Mouse (Mus musculus) forebrain, embryonic 16.5 days (tissue): ENCODE data around the gene Cd5l. TPM values are rescaled to one million over a fixed set of nuclear protein-coding genes. Genes with fewer than 3 reads are reported as not detected.
"Not testable (repeated sequence)": the region's sequence is repeated elsewhere in the genome, so short reads cannot be mapped to it uniquely, and the experiment has no call there.

ENCODE experiments used
- ATAC-seq: fragments of 200-750 bp; cut with Nextera tagmentation; 2 replicates; pipeline ENCODE4 v1.8.0; 2017; ENCODE audit warnings: mild to moderate bottlenecking, moderate library complexity
- H3K27ac ChIP-seq: fragments of 300-500 bp; sonication (generic); 2 replicates; pipeline ENCODE4 v1.5.1; 2014; ENCODE audit warnings: low read length, control low read depth
- H3K27me3 ChIP-seq: fragments of 300-500 bp; sonication (generic); replicated peaks from 2 replicates; pipeline ENCODE4 v1.6.1; 2014; ENCODE audit warnings: low read length; ENCODE audit not compliant: control insufficient read depth, insufficient read depth
- H3K36me3 ChIP-seq: fragments of 300-500 bp; sonication (generic); 2 replicates; pipeline ENCODE4 v1.6.1; 2014; ENCODE audit not compliant: control insufficient read depth, insufficient read depth
- H3K4me1 ChIP-seq: fragments of 300-500 bp; sonication (generic); replicated peaks from 2 replicates; pipeline ENCODE4 v1.6.1; 2014; ENCODE audit warnings: low read length; ENCODE audit not compliant: control insufficient read depth, insufficient read depth
- H3K4me2 ChIP-seq: fragments of 300-500 bp; sonication (generic); 2 replicates; pipeline ENCODE4 v1.6.1; 2014; ENCODE audit warnings: mild to moderate bottlenecking, low read length, control low read depth
- H3K4me3 ChIP-seq: fragments of 300-500 bp; sonication (generic); replicated peaks from 2 replicates; pipeline ENCODE4 v1.5.1; 2014; ENCODE audit warnings: mild to moderate bottlenecking, low read length, control low read depth
- H3K9ac ChIP-seq: fragments of 300-500 bp; sonication (generic); replicated peaks from 2 replicates; pipeline ENCODE4 v1.6.1; 2014; ENCODE audit warnings: low read depth, low read length, control low read depth
- H3K9me3 ChIP-seq: fragments of 300-500 bp; sonication (generic); 2 replicates; pipeline ENCODE4 v1.6.1; 2016; ENCODE audit warnings: low read length; ENCODE audit not compliant: control insufficient read depth
- WGBS: fragments of 180-500 bp; shearing (Covaris S2); extraction: QIAGEN DNeasy Blood & Tissue Kit; methylation state at CpG from one replicate; pipeline ENCODE4 v1.1.7; 2014; 5-methylcytosine and 5-hydroxymethylcytosine counted together
- polyA plus RNA-seq: library from polyadenylated mRNA; unstranded; fragments of >200 nt; fragmentation: Nextera tagmentation; extraction: Ambion mirVana; gene quantifications from 2 replicates; pipeline ENCODE4 v1.2.1, GENCODE M21; 2015

The Cd5l gene
- 0.15 TPM in 1 of 2 replicates, not detected in the other for polyA plus RNA-seq

DNA sequence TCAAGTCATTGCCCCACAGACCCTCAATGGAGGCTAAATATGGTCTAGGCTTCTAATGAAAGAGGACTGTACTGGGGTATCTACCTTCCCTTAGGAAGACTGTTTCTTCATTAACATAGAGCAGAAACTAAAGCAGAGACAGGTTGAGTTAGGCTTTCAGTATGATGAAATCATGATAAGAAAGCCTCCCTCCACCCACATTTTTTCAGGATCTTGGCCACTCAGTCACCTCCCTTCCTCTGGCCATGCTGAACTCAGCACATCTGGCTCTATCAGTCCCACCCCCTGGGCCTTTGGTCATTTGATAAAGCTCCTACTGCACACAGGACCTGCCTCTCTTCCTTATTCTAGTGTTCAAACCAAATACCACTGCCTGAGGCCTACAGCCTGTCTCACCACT is at the start of gene Cd5l:
TSS of gene Cd5l (plus strand) at position 301 of the 400 bp plus-strand sequence.
- no peak for ATAC-seq
- Histone ChIP-seq H3K9me3 (no peaks in the 10 kb centered on the region), H3K4me3 (no peak within 1 kb of the TSS), H3K36me3 (no peaks in the 10 kb centered on the region), H3K4me2 (no peak within 1 kb of the TSS), H3K9ac (no peak within 1 kb of the TSS), H3K27me3 (no peaks in the 10 kb centered on the region), H3K27ac (no peak within 1 kb of the TSS), H3K4me1 (no peaks in the 10 kb centered on the region)

DNA sequence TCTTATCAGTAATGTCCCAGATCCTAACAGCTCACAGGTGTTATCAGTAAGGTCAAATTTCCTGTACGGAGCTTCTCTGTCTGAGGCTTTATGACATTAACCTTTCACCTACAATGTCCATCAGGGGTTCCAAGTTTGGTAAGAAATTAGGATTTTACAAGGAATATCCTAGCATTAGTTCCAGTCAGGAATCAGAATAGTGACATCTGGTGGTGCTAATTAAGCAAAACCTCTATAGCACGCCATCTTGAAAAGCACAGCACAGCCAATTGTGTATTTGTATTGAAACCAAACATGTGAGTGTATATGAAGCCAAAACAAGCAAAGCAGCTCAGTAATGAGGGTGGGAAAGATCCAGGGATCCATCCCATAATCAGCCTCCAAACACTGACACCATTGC is 47.8 kb upstream of the Cd5l start:
- Histone ChIP-seq H3K9me3 (no peaks in the 10 kb centered on the region), H3K4me1 (no peaks in the 10 kb centered on the region), H3K27ac (no peak overlapping the region), H3K9ac (no peak overlapping the region), H3K4me3 (no peak overlapping the region), H3K4me2 (no peak overlapping the region), H3K27me3 (no peaks in the 10 kb centered on the region), H3K36me3 (no peaks in the 10 kb centered on the region)
- ATAC-seq, result no peak
- WGBS, result 63% methylated on average over 2 of the region's 2 CpGs

DNA sequence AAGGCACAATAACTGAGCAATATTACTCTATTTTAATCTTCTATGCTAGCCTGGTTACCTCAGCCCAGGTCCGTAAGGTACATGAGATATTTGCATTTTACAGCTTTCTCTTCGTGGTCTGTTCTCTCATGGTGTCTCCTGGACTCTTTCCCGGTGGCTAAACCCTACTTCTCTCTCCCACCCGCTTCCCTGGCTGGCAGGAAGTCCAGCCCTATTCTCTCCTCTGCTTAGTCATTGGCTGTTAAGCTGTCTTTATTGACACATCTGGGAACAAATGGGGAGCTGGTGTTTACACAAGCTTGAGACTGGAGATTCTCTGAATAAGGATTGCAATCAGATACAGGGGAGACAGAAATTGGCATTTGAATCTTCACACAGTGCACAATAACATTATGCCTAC is 35.1 kb upstream of the Cd5l start:
- Histone ChIP-seq H3K36me3 (no peaks in the 10 kb centered on the region), H3K27me3 (no peaks in the 10 kb centered on the region), H3K4me2 (no peak overlapping the region), H3K4me1 (no peaks in the 10 kb centered on the region), H3K9me3 (no peaks in the 10 kb centered on the region), H3K27ac (no peak overlapping the region), H3K4me3 (no peak overlapping the region), H3K9ac (no peak overlapping the region)
- no peak for ATAC-seq
- 59% methylated on average over 4 of the region's 4 CpGs for WGBS

DNA sequence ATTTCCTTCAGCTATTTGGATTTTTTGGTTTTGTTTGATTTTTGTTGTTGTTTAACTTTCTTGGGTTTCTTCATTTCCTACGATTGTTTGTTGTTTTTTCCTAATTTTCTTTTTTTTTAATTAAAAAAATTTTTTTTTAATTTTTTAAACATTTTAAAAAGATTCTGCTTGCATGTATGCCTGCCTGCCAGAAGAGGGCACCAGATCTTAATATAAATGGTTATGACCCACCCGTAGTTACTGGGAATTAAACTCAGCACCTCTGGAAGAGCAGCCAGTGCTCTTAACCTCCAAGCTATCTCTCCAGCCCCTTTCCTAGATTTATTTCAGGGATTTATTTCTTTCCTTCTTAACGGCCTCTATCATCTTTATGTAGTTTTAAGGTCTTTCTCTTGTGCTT is 33.9 kb upstream of the Cd5l start:
- Histone ChIP-seq H3K4me3 (no peak overlapping the region), H3K27ac (no peak overlapping the region), H3K9me3 (no peaks in the 10 kb centered on the region), H3K27me3 (no peaks in the 10 kb centered on the region), H3K4me2 (no peak overlapping the region), H3K36me3 (no peaks in the 10 kb centered on the region), H3K4me1 (no peaks in the 10 kb centered on the region), H3K9ac (no peak overlapping the region)
- ATAC-seq, result no peak
- WGBS, result 15% methylated on average over 3 of the region's 3 CpGs

DNA sequence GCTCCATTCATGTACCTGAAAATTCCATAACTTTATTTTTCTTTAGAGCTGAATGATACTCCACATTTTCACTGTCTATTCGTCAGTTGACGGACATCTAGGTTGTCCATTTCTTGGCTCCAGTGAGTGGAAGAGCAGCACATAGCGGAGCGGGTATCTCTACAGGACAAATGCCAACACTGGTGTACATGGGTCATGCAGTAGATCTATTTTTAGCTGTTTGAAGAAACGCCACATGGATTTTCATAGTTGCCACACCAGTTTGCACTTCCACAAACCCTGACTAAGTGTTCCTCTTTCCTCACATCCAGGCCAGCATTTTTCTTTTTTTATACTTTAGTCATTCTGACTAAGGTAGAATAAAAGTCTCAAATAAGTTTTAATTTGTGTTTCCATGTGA is 19.8 kb upstream of the Cd5l start:
- Histone ChIP-seq H3K9me3 (no peaks in the 10 kb centered on the region), H3K4me2 (no peak overlapping the region), H3K36me3 (no peaks in the 10 kb centered on the region), H3K27me3 (no peaks in the 10 kb centered on the region), H3K4me1 (no peaks in the 10 kb centered on the region), H3K27ac (no peak overlapping the region), H3K9ac (no peak overlapping the region), H3K4me3 (no peak overlapping the region)
- no peak for ATAC-seq
- WGBS, result 89% methylated on average over 5 of the region's 5 CpGs

DNA sequence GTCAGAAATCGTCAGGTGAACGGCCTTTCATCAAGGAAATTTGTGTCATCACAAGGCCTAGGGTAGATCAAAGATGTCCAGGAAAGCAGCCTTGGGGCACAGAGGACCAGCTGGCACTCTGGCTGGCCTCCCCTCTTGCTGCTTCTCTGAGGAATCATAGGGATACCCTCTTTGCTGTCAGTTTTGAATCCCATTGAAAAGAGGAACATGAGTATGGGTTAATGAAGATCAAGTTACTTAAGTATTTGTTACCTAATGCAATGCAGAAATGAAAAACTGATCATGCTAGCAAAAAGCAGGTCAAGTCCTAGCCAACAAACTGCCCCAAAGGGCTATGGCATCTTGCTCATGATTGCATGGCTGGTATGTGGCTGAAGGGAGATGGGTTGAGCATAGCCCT is 6.7 kb upstream of the Cd5l start:
- not testable (repeated sequence) for H3K9ac ChIP-seq, H3K4me2 ChIP-seq, H3K9me3 ChIP-seq, H3K4me1 ChIP-seq, H3K4me3 ChIP-seq, ATAC-seq, H3K27me3 ChIP-seq, H3K27ac ChIP-seq, H3K36me3 ChIP-seq
- WGBS, result 87% methylated on average over 2 of the region's 2 CpGs

DNA sequence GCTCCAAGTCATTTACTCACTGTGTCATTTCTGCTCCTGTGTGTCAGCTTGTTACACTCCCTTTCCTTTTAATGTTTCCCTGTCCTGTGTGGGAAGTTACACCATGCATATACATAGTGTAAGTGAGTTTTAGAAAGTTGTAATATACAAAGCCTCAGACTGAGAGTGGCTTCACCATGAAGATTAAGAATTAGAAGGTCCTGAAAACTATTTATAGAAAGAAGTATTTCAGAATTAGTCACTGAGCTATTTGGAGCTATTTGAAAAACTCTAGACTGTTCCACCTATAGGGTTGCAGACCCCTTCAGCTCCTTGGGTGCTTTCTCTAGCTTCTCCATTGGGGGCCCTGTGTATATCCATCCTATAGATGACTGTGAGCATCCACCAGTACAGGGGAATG is 1.5 kb downstream of the Cd5l start:
- Histone ChIP-seq H3K4me3 (no peak overlapping the region), H3K27me3 (no peaks in the 10 kb centered on the region), H3K4me2 (no peak overlapping the region), H3K9ac (no peak overlapping the region), H3K4me1 (no peaks in the 10 kb centered on the region), H3K27ac (no peak overlapping the region), H3K36me3 (no peaks in the 10 kb centered on the region), H3K9me3 (no peaks in the 10 kb centered on the region)
- ATAC-seq, result no peak

DNA sequence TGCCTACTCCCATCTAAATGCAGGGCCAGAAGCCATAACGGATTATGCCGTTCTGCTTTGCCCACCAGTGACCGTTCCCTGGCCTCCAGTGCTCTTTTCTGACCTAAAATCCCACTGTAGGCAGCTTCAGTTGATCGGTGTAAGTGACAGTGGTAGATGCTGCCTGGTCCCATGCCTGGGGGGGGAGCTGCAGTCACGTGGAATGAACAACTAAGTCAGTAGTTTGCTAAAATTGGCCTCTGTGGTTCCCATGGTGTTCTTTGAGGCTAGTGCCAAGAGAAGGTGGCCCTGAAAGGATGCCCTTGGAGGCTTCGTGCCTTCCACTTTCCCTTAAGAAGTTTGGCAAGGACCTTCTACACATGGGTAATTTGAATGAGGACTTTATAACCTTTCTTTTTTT is 2.8 kb downstream of the Cd5l start:
- Histone ChIP-seq H3K27ac (no peak overlapping the region), H3K9me3 (no peaks in the 10 kb centered on the region), H3K4me1 (no peaks in the 10 kb centered on the region), H3K4me2 (no peak overlapping the region), H3K9ac (no peak overlapping the region), H3K27me3 (no peaks in the 10 kb centered on the region), H3K4me3 (no peak overlapping the region), H3K36me3 (no peaks in the 10 kb centered on the region)
- ATAC-seq, result no peak
- WGBS, result 88% methylated on average over 6 of the region's 6 CpGs

DNA sequence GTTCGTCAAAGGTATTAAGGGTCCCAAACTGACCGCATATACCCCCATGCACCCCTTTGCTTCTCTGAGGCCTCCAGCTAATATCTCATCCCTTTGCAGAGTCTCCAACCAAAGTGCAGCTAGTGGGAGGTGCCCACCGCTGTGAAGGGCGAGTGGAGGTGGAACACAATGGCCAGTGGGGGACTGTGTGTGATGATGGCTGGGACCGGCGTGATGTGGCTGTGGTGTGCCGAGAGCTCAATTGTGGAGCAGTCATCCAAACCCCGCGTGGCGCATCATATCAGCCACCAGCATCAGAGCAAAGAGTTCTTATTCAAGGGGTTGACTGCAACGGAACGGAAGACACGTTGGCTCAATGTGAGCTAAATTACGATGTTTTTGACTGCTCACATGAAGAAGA is 8.0 kb downstream of the Cd5l start:
- H3K27ac ChIP-seq, result no peak overlapping the region
- ATAC-seq, result no peak
- 91% methylated on average over 14 of the region's 14 CpGs for WGBS
- H3K4me2 ChIP-seq, result no peak overlapping the region
- H3K4me3 ChIP-seq, result no peak overlapping the region
- H3K36me3 ChIP-seq, result no peaks in the 10 kb centered on the region
- H3K9ac ChIP-seq, result no peak overlapping the region
- no peaks in the 10 kb centered on the region for H3K4me1 ChIP-seq
- H3K9me3 ChIP-seq, result no peaks in the 10 kb centered on the region
- H3K27me3 ChIP-seq, result no peaks in the 10 kb centered on the region

DNA sequence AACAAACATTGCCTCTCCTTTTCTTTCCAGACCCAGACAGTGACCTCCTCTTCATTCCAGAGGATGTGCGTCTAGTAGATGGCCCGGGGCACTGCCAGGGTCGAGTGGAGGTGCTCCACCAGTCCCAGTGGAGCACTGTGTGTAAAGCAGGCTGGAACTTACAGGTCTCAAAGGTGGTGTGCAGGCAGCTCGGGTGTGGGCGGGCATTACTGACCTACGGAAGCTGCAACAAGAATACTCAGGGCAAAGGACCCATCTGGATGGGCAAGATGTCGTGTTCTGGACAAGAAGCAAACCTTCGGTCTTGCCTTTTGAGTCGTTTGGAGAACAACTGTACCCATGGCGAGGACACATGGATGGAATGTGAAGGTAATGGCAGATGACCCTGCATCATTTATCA is 9.8 kb downstream of the Cd5l start:
- H3K9me3 ChIP-seq, result no peaks in the 10 kb centered on the region
- no peaks in the 10 kb centered on the region for H3K4me1 ChIP-seq
- H3K9ac ChIP-seq, result no peak overlapping the region
- H3K27ac ChIP-seq, result no peak overlapping the region
- 86% methylated on average over 10 of the region's 10 CpGs for WGBS
- no peak for ATAC-seq
- no peaks in the 10 kb centered on the region for H3K27me3 ChIP-seq
- no peak overlapping the region for H3K4me3 ChIP-seq
- no peak overlapping the region for H3K4me2 ChIP-seq
- H3K36me3 ChIP-seq, result no peaks in the 10 kb centered on the region
